Mouse (Mus musculus): ENCODE results near the gene Parp1.

DNA sequence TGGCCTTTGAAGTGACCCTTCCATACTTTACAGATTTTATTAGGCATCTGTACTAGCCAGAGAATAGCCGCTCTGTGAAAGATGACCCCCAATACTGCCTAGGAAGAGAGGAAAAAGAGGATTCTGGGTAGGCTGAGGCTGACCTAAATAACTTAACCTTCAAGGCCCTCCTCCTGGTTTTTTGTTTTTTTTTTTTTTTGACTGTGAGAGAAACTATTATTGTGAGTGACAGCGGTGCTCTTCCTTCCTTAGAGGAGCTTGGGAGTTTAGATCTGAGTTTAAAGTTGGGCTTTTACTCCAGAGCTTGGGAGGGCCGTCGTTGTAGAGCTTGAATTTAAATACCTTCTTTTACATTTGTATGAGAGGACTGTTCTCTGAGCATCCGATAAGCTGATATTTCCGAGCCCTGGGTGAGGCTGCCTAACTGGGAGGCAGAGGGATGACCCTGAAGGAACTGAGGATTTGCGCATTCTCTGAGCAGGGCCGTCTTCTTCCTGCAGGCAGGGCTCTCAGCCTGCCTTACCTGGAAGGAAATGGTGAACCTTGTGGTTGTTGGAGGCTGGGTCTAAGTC, 2.4 kb downstream of the Parp1 start:
- TF ChIP-seq CTCF (IDR thresholded peaks at IDR 0.05; ENCODE audit: borderline replicate concordance, insufficient read depth, low read depth, low read length), result no peak
- TF ChIP-seq POLR2A (IDR thresholded peaks at IDR 0.05; ENCODE audit: borderline replicate concordance, insufficient read depth, low read length), result no peak

Measured in cerebellum, adult 2 months (tissue).